Mouse (Mus musculus): Measurements from ENCODE around the gene Ehbp1.

Ehbp1 gene

GRCm38 (mm10) chr11:22198406-22198805, 143.7 kb downstream of the Ehbp1 start:
- no peak for DNase-seq (ENCODE audit: low read depth, low spot score)

DNA sequence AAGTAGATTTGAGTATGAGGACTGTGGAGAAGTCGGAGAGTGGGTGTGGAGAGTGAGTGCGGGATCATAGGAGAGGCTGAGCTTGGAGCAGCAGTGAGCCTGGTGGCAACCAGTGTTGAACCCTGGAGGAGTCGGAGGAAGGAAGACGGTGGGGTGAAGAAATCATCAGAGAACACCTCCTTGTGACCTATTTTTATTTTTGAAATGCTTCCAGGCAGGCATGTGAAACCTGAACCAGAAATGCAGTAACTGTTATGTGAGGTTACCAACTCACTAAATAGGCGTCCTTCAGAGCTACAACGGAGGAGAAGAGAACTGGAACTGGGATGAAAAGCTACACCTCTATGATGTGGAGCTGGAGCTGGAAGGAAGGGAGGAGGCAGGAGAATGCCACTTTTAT, 144.2 kb downstream of the Ehbp1 start:
- no peak for DNase-seq (ENCODE audit: low read depth, low spot score)

- DNase-seq (ENCODE audit: low read depth, low spot score), result no peak
Measured at GRCm38 (mm10) chr11:22196776-22197175, 145.3 kb downstream of the Ehbp1 start.

DNA sequence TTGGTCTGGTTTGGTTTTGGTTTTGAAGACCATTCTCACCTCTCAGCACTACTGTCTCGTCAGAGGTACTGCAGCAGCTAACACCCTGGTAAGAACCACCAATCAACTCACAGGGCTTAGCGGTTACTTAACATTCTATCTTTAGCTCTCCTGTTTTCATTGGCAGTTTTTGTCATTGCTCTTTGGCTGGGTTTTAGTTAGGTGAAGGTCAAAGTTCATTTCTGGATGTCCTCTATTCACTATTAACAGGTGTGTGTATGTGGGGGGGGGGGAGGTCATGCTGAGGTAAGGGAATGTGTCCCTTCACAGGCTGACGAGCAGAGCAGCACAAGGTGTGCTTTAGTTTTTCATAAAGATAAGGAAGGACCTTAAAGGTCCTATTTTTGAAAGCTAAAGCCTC, 147.5 kb downstream of the Ehbp1 start:
- DNase-seq (ENCODE audit: low read depth, low spot score), result no peak

DNA sequence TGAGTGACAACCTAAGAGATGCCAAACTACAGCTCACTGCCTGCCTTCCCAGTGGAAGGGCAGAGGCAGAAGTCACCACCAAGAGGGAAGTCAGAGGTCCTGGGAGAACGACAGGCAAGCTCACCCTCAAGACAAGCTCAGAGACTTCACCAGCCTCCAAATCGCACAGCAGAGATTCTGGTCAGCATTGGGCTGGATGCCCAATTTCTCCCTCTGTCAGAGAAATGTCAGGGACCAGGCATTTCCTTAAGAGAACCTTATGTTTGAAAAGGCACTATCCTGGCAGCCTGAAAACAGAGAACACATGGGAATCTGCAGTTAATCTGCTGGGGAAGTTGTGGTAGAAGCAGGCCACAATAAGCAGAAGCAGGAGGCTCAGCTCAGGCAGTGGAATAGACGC, 151.5 kb downstream of the Ehbp1 start:
- no peak for DNase-seq (ENCODE audit: low read depth, low spot score)

GRCm38 (mm10) chr11:22189970-22190369, 152.1 kb downstream of the Ehbp1 start:
- DNase-seq (ENCODE audit: low read depth, low spot score), result no peak

DNA sequence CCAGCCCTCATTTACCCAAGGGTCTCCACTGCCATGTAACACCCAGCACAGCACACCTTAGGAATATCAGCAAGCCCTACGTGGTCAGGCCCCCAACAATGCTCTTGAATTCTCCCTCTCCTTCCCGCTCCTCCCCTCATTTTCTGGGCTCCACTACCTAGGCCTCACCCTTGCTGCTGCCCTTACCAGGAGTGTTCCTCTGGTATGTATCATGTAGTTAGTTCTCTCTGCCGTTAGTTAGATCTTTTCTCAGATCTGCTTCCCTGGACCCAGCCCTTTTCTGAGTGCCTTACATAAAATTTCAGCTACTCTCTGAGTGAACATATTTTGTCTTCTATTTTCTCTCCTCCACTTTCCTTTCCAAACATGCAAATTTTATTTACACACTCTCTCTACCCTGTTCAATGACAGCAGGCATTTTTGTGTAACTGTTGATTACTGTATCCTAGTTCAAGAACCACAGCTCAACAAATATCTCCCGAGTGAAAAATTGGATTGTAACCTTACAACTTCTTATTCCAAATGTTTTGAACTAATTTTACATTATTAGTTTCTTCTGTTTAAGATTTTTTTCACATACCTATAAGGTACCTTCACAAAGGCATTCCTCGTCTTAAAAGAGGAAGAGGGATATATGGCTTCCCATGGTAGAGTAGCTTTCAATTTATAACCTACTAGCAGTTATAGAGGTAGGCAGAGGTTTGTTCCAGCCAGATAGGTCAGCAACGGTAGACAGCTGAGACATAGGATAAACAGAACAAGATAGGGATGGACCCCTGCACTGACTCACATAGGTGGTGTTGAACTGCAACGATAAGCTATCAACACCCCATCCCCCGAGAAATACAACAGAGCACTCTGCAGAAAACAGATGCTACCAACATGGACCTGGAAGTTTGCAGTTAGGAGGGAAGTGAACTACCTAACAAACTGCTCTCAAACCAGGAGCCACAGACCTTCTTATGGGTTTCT, 160.3 kb downstream of the Ehbp1 start:
- no peak for DNase-seq (ENCODE audit: low read depth, low spot score)

DNA sequence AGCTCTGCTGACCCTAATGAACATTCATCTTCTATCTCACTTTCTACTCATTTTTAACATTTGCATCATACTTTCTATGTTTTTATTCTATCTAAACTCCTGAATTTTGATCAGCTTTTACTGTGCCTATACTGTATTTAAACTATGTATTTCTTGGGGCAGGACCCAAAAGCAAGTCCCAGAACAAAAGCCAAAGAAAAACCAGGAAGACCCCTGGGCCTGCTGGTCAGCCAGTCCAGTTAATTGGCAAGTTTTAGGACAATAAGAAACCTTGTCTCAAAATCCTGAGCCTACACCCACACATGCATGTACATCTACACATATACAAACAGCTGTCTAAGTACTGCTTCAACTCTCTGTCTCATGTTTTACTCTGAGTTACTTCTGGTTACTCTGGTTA, 161.9 kb downstream of the Ehbp1 start:
- no peak for DNase-seq (ENCODE audit: low read depth, low spot score)

DNA sequence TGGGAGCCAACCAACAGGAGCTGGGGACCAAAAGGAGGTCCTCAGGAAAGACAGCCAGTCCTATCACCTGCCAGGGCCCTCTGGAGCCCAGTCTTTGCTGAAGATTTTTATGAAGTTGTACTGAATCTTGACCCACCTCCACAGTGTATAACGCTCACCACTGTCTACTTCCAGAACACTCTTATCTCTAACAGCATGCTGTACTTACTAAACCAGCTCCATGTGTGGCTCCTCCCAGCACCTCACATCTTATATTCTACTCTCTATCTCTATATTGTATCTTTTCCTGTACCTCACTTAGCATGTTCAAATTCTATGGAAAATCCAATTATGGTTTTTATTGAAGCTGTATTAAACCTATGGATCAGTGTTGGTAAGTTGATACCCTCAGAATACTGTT, 163.5 kb downstream of the Ehbp1 start:
- no peak for DNase-seq (ENCODE audit: low read depth, low spot score)

DNA sequence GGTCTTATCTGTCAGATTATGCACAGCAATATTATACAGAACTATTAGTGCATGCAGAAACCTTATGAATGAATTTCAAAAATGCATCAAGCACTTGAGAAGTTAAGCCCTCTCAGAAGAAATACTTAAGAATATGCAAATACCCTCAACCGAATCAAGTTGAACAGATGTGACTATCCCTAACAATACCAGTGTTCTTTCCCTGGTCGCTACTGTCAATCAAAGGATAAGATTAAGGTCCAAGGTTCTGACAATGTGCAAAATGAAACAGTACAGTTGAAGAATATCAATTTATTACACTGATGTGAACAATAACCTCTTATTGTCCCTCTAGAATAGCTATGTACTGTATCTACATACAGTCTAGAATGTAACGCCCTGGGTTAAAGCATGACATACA, 167.8 kb downstream of the Ehbp1 start:
- DNase-seq (ENCODE audit: low read depth, low spot score), result no peak

- no peak for DNase-seq (ENCODE audit: low read depth, low spot score)
Measured at GRCm38 (mm10) chr11:22170962-22171638, 171.0 kb downstream of the Ehbp1 start.

- DNase-seq (ENCODE audit: low read depth, low spot score), result no peak
Measured at GRCm38 (mm10) chr11:22157882-22158281, 184.2 kb downstream of the Ehbp1 start.

DNA sequence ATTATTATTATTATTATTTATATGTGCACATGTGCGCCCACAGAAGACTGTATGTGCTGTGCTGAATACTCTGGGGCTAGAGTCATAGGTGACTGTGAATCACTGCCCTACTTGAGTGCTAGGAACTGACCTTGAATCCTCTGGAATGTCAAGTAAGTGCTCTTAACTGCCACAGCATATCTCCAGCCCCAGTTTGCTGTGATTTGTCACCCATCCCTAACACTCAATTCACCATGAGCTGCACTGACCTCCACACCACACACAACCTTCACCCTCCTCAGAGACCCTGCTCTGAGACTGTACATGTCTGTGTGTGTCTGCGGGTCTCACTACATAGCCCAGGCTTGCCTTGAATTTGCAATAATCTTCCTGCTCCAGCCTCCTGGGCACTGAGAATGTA, 185.9 kb downstream of the Ehbp1 start:
- DNase-seq (ENCODE audit: low read depth, low spot score), result no peak

GRCm38 (mm10) chr11:22155366-22156095, 186.6 kb downstream of the Ehbp1 start:
- DNase-seq (ENCODE audit: low read depth, low spot score), result no peak

GRCm38 (mm10) chr11:22154501-22155294, 187.4 kb downstream of the Ehbp1 start:
- DNase-seq (ENCODE audit: low read depth, low spot score), result no peak

DNA sequence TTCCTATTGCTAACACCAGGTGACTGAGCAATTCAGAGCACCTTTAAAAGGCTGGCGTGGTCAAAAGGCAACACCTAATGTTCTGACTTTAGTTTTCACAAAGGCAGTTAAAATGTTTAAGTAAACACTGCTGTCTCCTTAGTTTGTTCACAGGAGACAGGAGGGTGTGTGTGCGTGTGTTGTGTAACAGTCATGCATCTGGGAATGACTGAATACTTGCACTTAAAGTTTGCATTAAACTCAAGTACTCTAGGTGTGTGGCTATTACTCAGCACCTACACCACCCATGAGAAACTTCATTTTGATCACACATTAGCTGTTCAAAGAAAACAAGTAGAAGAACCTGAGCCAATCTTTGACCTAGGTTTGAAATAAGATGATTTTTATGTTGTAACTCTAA, 201.4 kb downstream of the Ehbp1 start:
- no peak for DNase-seq (ENCODE audit: low read depth, low spot score)

GRCm38 (mm10) chr11:22138466-22138865, 203.6 kb downstream of the Ehbp1 start:
- DNase-seq (ENCODE audit: low read depth, low spot score), result no peak

DNA sequence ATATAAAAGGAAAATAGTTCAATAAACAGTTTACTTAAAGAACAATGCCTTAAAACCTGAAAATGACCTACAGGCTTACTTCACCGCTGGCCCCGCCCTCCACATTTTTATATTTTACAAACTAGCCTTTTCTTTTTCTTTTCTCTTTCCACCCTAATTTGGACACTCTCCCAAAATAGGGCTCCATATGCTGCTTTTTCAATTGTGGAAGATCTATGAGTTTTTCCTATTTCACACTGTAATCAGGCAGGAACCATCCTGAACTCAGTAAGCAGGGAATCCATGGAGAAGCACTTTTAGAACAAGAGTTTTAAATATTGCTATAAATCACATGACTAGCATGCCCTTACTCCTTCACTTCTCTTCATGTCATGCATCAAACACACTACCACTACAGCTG, 216.9 kb downstream of the Ehbp1 start:
- no peak for DNase-seq (ENCODE audit: low read depth, low spot score)

- DNase-seq (ENCODE audit: low read depth, low spot score), result no peak
Measured at GRCm38 (mm10) chr11:22118853-22119252, 223.2 kb downstream of the Ehbp1 start.

GRCm38 (mm10) chr11:22112161-22112560, 229.9 kb downstream of the Ehbp1 start:
- no peak for DNase-seq (ENCODE audit: low read depth, low spot score)

- DNase-seq (ENCODE audit: low read depth, low spot score), result no peak
Measured at GRCm38 (mm10) chr11:22089346-22089745, 252.7 kb downstream of the Ehbp1 start.

Measured in embryo, embryonic 11.5 days (tissue).